Mouse (Mus musculus) neural tube, embryonic 13.5 days (tissue): Measurements from ENCODE around the gene Cdk19. TPM values are rescaled to one million over a fixed set of nuclear protein-coding genes. Genes with fewer than 3 reads are reported as not detected.
"Not testable (repeated sequence)": the region's sequence is repeated elsewhere in the genome, so short reads cannot be mapped to it uniquely, and the experiment has no call there.

Experiments
- ATAC-seq: fragments of 200-750 bp; cut with Nextera tagmentation; 2 replicates; pipeline ENCODE4 v1.8.0; 2017; ENCODE audit warnings: low read depth, mild to moderate bottlenecking, moderate TSS enrichment, moderate library complexity
- H3K27ac ChIP-seq: fragments of 300-500 bp; sonication (generic); replicated peaks from 2 replicates; pipeline ENCODE4 v1.5.1; 2015; ENCODE audit warnings: moderate library complexity, mild to moderate bottlenecking, inconsistent platforms
- H3K27me3 ChIP-seq: fragments of 300-500 bp; sonication (generic); 2 replicates; pipeline ENCODE4 v1.6.1; 2015; ENCODE audit warnings: mild to moderate bottlenecking, inconsistent platforms
- H3K36me3 ChIP-seq: fragments of 300-500 bp; sonication (generic); 2 replicates; pipeline ENCODE4 v1.6.1; 2015; ENCODE audit warnings: mild to moderate bottlenecking, inconsistent platforms
- H3K4me1 ChIP-seq: fragments of 300-500 bp; sonication (generic); replicated peaks from 2 replicates; pipeline ENCODE4 v1.6.1; 2015; ENCODE audit warnings: inconsistent platforms
- H3K4me2 ChIP-seq: fragments of 300-500 bp; sonication (generic); 2 replicates; pipeline ENCODE4 v1.6.1; 2015; ENCODE audit warnings: inconsistent platforms, mild to moderate bottlenecking, moderate library complexity
- H3K4me3 ChIP-seq: fragments of 300-500 bp; sonication (generic); 2 replicates; pipeline ENCODE4 v1.5.1; 2015; ENCODE audit warnings: mild to moderate bottlenecking, inconsistent platforms
- H3K9ac ChIP-seq: fragments of 300-500 bp; sonication (generic); 2 replicates; pipeline ENCODE4 v1.6.1; 2015; ENCODE audit warnings: moderate library complexity, mild to moderate bottlenecking, inconsistent platforms
- H3K9me3 ChIP-seq: fragments of 300-500 bp; sonication (generic); 2 replicates; pipeline ENCODE4 v1.6.1; 2016; ENCODE audit warnings: inconsistent platforms
- whole genome bisulfite sequencing: fragments of 180-500 bp; shearing (Covaris S2); methylation state at CpG from one replicate; pipeline ENCODE4 v1.1.7; 2015; 5-methylcytosine and 5-hydroxymethylcytosine counted together
- polyA plus RNA-seq: library from polyadenylated mRNA; unstranded; fragments of >200 nt; fragmentation: Nextera tagmentation; extraction: Ambion mirVana; gene quantifications from 2 replicates; pipeline ENCODE4 v1.2.1, GENCODE M21; 2015

The Cdk19 gene
- polyA plus RNA-seq, 1 experiment from 2014 or later = 11.1 TPM

- no peaks in the 10 kb centered on the region for H3K9me3 ChIP-seq
- H3K27me3 ChIP-seq = no peaks in the 10 kb centered on the region
- WGBS = 78% methylated on average over 7 of the region's 7 CpGs
- no peak overlapping the region for H3K9ac ChIP-seq
- H3K4me3 ChIP-seq = no peak overlapping the region
- H3K27ac ChIP-seq = no peak overlapping the region
- H3K36me3 ChIP-seq = no peaks in the 10 kb centered on the region
- peaks cover 10% of the 10 kb centered on the region; the same call in 1 of the 2 replicates for H3K4me1 ChIP-seq
- no peak overlapping the region for H3K4me2 ChIP-seq
- ATAC-seq = no peak
Observed at GRCm38 (mm10) chr10:40416944-40417343, 77.6 kb downstream of the Cdk19 start.

GRCm38 (mm10) chr10:40419841-40420240 is 80.5 kb downstream of the Cdk19 start:
- no peak for ATAC-seq
- WGBS = 85% methylated on average over 4 of the region's 4 CpGs
- no peaks in the 10 kb centered on the region for H3K9me3 ChIP-seq
- no peaks in the 10 kb centered on the region for H3K36me3 ChIP-seq
- H3K4me3 ChIP-seq = no peak overlapping the region
- no peak overlapping the region for H3K27ac ChIP-seq
- no peak overlapping the region for H3K9ac ChIP-seq
- H3K4me2 ChIP-seq = no peak overlapping the region
- no peaks in the 10 kb centered on the region for H3K27me3 ChIP-seq
- H3K4me1 ChIP-seq = peaks cover 10% of the 10 kb centered on the region; the same call in 1 of the 2 replicates

GRCm38 (mm10) chr10:40420703-40421102 is 81.3 kb downstream of the Cdk19 start:
- no peak for ATAC-seq
- H3K27ac ChIP-seq = no peak overlapping the region
- 83% methylated on average over 2 of the region's 2 CpGs for WGBS

GRCm38 (mm10) chr10:40421724-40422123 is 82.4 kb downstream of the Cdk19 start:
- Histone ChIP-seq H3K27me3 (no peaks in the 10 kb centered on the region), H3K9ac (no peak overlapping the region), H3K36me3 (no peaks in the 10 kb centered on the region), H3K4me1 (peaks cover 17% of the 10 kb centered on the region), H3K4me2 (no peak overlapping the region), H3K4me3 (no peak overlapping the region), H3K9me3 (no peaks in the 10 kb centered on the region), H3K27ac (no peak overlapping the region)
- 83% methylated on average over 2 of the region's 2 CpGs for WGBS
- ATAC-seq = no peak

More at GRCm38 (mm10) chr10:40420703-40421102, 81.3 kb downstream of the Cdk19 start:
- Histone ChIP-seq H3K27me3 (no peaks in the 10 kb centered on the region), H3K9me3 (no peaks in the 10 kb centered on the region), H3K9ac (no peak overlapping the region), H3K4me2 (no peak overlapping the region), H3K4me1 (peaks cover 16% of the 10 kb centered on the region), H3K36me3 (no peaks in the 10 kb centered on the region), H3K4me3 (no peak overlapping the region)

- Histone ChIP-seq H3K27me3 (no peaks in the 10 kb centered on the region), H3K27ac (no peak overlapping the region), H3K4me1 (peaks cover 12% of the 10 kb centered on the region), H3K36me3 (no peaks in the 10 kb centered on the region), H3K9me3 (no peaks in the 10 kb centered on the region), H3K9ac (no peak overlapping the region), H3K4me3 (no peak overlapping the region), H3K4me2 (no peak overlapping the region)
- 42% methylated on average over 4 of the region's 4 CpGs for WGBS
- no peak for ATAC-seq
Observed at GRCm38 (mm10) chr10:40422696-40423095, 83.3 kb downstream of the Cdk19 start.

GRCm38 (mm10) chr10:40424428-40424827 is 85.1 kb downstream of the Cdk19 start:
- not testable (repeated sequence) for ATAC-seq, H3K27ac ChIP-seq, H3K4me3 ChIP-seq, H3K36me3 ChIP-seq, H3K9ac ChIP-seq, H3K9me3 ChIP-seq, H3K27me3 ChIP-seq, H3K4me2 ChIP-seq
- 92% methylated on average over 4 of the region's 4 CpGs for WGBS
- H3K4me1 ChIP-seq = peaks cover 12% of the 10 kb centered on the region

- 40% methylated on average over 18 of the region's 18 CpGs for WGBS
- H3K27me3 ChIP-seq = no peaks in the 10 kb centered on the region
- ATAC-seq = no peak
- H3K9me3 ChIP-seq = no peaks in the 10 kb centered on the region
- peak overlapping the region; percentile 35 for H3K4me2 ChIP-seq
- 0 out of 2 replicates have a peak overlapping the region, but pooled peaks have one; percentile 38 for H3K27ac ChIP-seq
- peak overlapping the region; percentile 19; the same call in 1 of the 2 replicates for H3K9ac ChIP-seq
- no peak overlapping the region; the same call in 1 of the 2 replicates for H3K4me3 ChIP-seq
- H3K36me3 ChIP-seq = no peaks in the 10 kb centered on the region
- H3K4me1 ChIP-seq = peaks cover 12% of the 10 kb centered on the region
Observed at GRCm38 (mm10) chr10:40425243-40426095, 86.1 kb downstream of the Cdk19 start.

GRCm38 (mm10) chr10:40426096-40426450 is 86.7 kb downstream of the Cdk19 start:
- 49% methylated on average over 6 of the region's 6 CpGs for WGBS
- Histone ChIP-seq H3K27me3 (no peaks in the 10 kb centered on the region), H3K27ac (no peak overlapping the region)

GRCm38 (mm10) chr10:40428633-40429032 is 89.3 kb downstream of the Cdk19 start:
- ATAC-seq = no peak
- Histone ChIP-seq H3K4me1 (peaks cover 9% of the 10 kb centered on the region), H3K4me2 (no peak overlapping the region), H3K9ac (no peak overlapping the region), H3K27me3 (no peaks in the 10 kb centered on the region), H3K4me3 (no peak overlapping the region), H3K9me3 (no peaks in the 10 kb centered on the region), H3K36me3 (no peaks in the 10 kb centered on the region), H3K27ac (no peak overlapping the region)
- WGBS = 86% methylated on average over 6 of the region's 6 CpGs

More at GRCm38 (mm10) chr10:40426096-40426450, 86.7 kb downstream of the Cdk19 start:
- H3K36me3 ChIP-seq = no peaks in the 10 kb centered on the region
- no peak overlapping the region for H3K4me2 ChIP-seq
- no peak overlapping the region for H3K9ac ChIP-seq
- H3K9me3 ChIP-seq = no peaks in the 10 kb centered on the region
- ATAC-seq = no peak
- H3K4me3 ChIP-seq = no peak overlapping the region
- H3K4me1 ChIP-seq = peaks cover 9% of the 10 kb centered on the region

- no peak overlapping the region for H3K9ac ChIP-seq
- peaks cover 9% of the 10 kb centered on the region for H3K4me1 ChIP-seq
- WGBS = 89% methylated on average over 2 of the region's 2 CpGs
- no peak overlapping the region for H3K4me3 ChIP-seq
- no peak for ATAC-seq
- no peaks in the 10 kb centered on the region for H3K9me3 ChIP-seq
- H3K36me3 ChIP-seq = no peaks in the 10 kb centered on the region
- no peak overlapping the region for H3K4me2 ChIP-seq
- no peaks in the 10 kb centered on the region for H3K27me3 ChIP-seq
- no peak overlapping the region for H3K27ac ChIP-seq
Observed at GRCm38 (mm10) chr10:40429081-40429480, 89.7 kb downstream of the Cdk19 start.

GRCm38 (mm10) chr10:40430209-40430608 is 90.8 kb downstream of the Cdk19 start:
- Histone ChIP-seq H3K4me3 (no peak overlapping the region), H3K36me3 (no peaks in the 10 kb centered on the region), H3K27me3 (no peaks in the 10 kb centered on the region), H3K4me1 (peaks cover 7% of the 10 kb centered on the region), H3K27ac (no peak overlapping the region), H3K9ac (no peak overlapping the region), H3K4me2 (no peak overlapping the region), H3K9me3 (no peaks in the 10 kb centered on the region)
- WGBS = 94% methylated on average over 4 of the region's 4 CpGs
- ATAC-seq = no peak

- 91% methylated on average over 3 of the region's 3 CpGs for WGBS
- Histone ChIP-seq H3K27ac (no peak overlapping the region), H3K9me3 (no peaks in the 10 kb centered on the region), H3K27me3 (no peaks in the 10 kb centered on the region), H3K9ac (no peak overlapping the region), H3K36me3 (no peaks in the 10 kb centered on the region), H3K4me3 (no peak overlapping the region), H3K4me2 (no peak overlapping the region), H3K4me1 (no peaks in the 10 kb centered on the region)
- ATAC-seq = no peak
Observed at GRCm38 (mm10) chr10:40431957-40432356, 92.6 kb downstream of the Cdk19 start.
